13 mouse cellular contexts compared by ENCODE assay signal in the genomic region with DNA sequence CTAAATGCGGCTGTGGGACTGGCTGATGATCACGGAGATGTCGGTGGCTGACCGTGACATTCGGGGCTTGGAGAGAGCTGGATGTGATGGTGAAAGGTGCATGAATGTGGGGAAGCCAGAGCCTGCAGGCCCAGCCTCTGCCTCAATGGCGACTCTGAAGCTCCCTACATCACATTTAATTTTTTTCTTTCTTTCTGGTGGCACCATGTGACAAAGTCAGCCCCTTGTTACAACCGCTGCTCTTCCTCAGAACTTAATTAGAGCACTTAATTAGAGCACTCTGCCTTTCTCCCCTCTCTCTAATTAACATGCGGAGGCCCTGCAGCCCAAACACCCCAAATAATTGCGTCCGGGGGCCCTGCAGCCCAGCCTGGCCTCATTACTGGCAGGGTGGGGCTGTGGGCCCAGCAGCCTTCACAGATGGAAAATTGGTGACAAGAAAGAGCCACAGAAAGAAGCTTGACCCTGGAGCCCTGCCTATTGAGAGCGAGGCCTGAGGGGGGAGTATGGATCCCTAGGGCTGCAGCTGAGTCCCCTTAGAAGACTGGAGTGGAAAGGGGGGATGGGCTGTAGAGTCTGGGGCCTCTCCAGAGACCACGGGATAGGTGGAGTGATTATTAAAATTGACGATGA.
DNase-seq lines count a peak whose midpoint lies in the region; ATAC-seq lines count a peak whose summit lies in the region.
"Had no signal": no experiment of that assay in that cellular context is flagged by ENCODE, and none has a peak within 500 bp of the region (broad histone marks: within the 10 kb centered on the region; RNA-seq: fewer than 3 reads in every experiment).

No protein-coding gene starts in this region.

- ATAC-seq in forebrain, embryonic 11.5 days (replicated peaks; ENCODE audit: low FRiP score): peak; percentile 88
- ATAC-seq in hindbrain, embryonic 14.5 days (ENCODE audit: low FRiP score): peak; percentile 61; the same call in 1 of the 2 replicates
- peak; percentile 46 for ATAC-seq in midbrain, embryonic 14.5 days (ENCODE audit: low FRiP score, low TSS enrichment)

- H3K36me3 ChIP-seq in forebrain, embryonic 11.5 days (ENCODE audit: control insufficient read depth, insufficient read depth, low read length): peaks cover 10% of the 10 kb centered on the region
- H3K36me3 ChIP-seq in hindbrain, embryonic 14.5 days (replicated peaks; ENCODE audit: control insufficient read depth, insufficient read depth): peaks cover 15% of the 10 kb centered on the region
- peaks cover 27% of the 10 kb centered on the region for H3K36me3 ChIP-seq in midbrain, embryonic 14.5 days (ENCODE audit: control insufficient read depth, insufficient read depth, low read length)

- 27% methylated on average over 13 of the region's 13 CpGs for WGBS in forebrain, embryonic 11.5 days
- 26% methylated on average over 13 of the region's 13 CpGs for WGBS in hindbrain, embryonic 14.5 days
- WGBS in midbrain, embryonic 14.5 days: 41% methylated on average over 13 of the region's 13 CpGs

- peak overlapping the region; percentile 92 for H3K27ac ChIP-seq in forebrain, embryonic 11.5 days (ENCODE audit: low read depth, low read length)
- H3K27ac ChIP-seq in hindbrain, embryonic 14.5 days: peak overlapping the region; percentile 59
- H3K27ac ChIP-seq in midbrain, embryonic 14.5 days (replicated peaks; ENCODE audit: low read depth, low read length): peak overlapping the region; percentile 60
- H3K27ac ChIP-seq: gastrocnemius, adult 2 months had no signal

- H3K4me1 ChIP-seq in forebrain, embryonic 11.5 days (replicated peaks; ENCODE audit: control insufficient read depth, insufficient read depth, low read length): peaks cover 46% of the 10 kb centered on the region
- peaks cover 49% of the 10 kb centered on the region for H3K4me1 ChIP-seq in hindbrain, embryonic 14.5 days (replicated peaks; ENCODE audit: control insufficient read depth, insufficient read depth, low read length)
- H3K4me1 ChIP-seq in midbrain, embryonic 14.5 days (ENCODE audit: control insufficient read depth, insufficient read depth, low read length): peaks cover 43% of the 10 kb centered on the region

- H3K9me3 ChIP-seq in forebrain, embryonic 11.5 days (ENCODE audit: control insufficient read depth, low read length): peaks cover 6% of the 10 kb centered on the region
- no peaks in the 10 kb centered on the region for H3K9me3 ChIP-seq in hindbrain, embryonic 14.5 days (ENCODE audit: control insufficient read depth, low read length)
- peaks cover 3% of the 10 kb centered on the region; the same call in 1 of the 2 replicates for H3K9me3 ChIP-seq in midbrain, embryonic 14.5 days (ENCODE audit: control insufficient read depth, low read length)

- H3K9ac ChIP-seq in forebrain, embryonic 11.5 days (ENCODE audit: low read length): peak overlapping the region; percentile 27; the same call in 1 of the 2 replicates
- no peak overlapping the region for H3K9ac ChIP-seq in hindbrain, embryonic 14.5 days
- H3K9ac ChIP-seq in midbrain, embryonic 14.5 days (replicated peaks; ENCODE audit: low read length): no peak overlapping the region

- DNase-seq in embryo, embryonic 10.5 days (ENCODE audit: low spot score): peak; percentile 68
- DNase-seq in forebrain, embryonic 11.5 days (ENCODE audit: low spot score): peak; percentile 90
- no peak for DNase-seq in hindbrain, embryonic 14.5 days (ENCODE audit: low spot score)
- peak; percentile 57 for DNase-seq in midbrain, embryonic 14.5 days
- no peak for DNase-seq in layer of hippocampus, postnatal 36 days
- DNase-seq in cerebellum, postnatal 10 days: no peak
- no peak for DNase-seq in cerebellum, adult 11-12 months
- DNase-seq in lung, postnatal 4 days: no peak
- DNase-seq: cerebellum, postnatal 25 days; gastrocnemius, adult 2 months; layer of hippocampus, adult 9-11 months; lung, adult 2 months had no signal

- no peaks in the 10 kb centered on the region for H3K27me3 ChIP-seq in forebrain, embryonic 11.5 days (ENCODE audit: control insufficient read depth, insufficient read depth, low read length)
- no peaks in the 10 kb centered on the region for H3K27me3 ChIP-seq in hindbrain, embryonic 14.5 days (ENCODE audit: control insufficient read depth, insufficient read depth, low read length)
- no peaks in the 10 kb centered on the region for H3K27me3 ChIP-seq in midbrain, embryonic 14.5 days (ENCODE audit: control insufficient read depth, insufficient read depth, low read length)

- peak overlapping the region; percentile 5; the same call in 1 of the 2 replicates for H3K4me2 ChIP-seq in forebrain, embryonic 11.5 days (ENCODE audit: low read depth, low read length, severe bottlenecking)
- H3K4me2 ChIP-seq in hindbrain, embryonic 14.5 days (replicated peaks): no peak overlapping the region
- no peak overlapping the region for H3K4me2 ChIP-seq in midbrain, embryonic 14.5 days (ENCODE audit: low read length)

- no peak overlapping the region for H3K4me3 ChIP-seq in forebrain, embryonic 11.5 days (ENCODE audit: low read depth, low read length)
- H3K4me3 ChIP-seq in hindbrain, embryonic 14.5 days (replicated peaks; ENCODE audit: low read length): no peak overlapping the region
- no peak overlapping the region for H3K4me3 ChIP-seq in midbrain, embryonic 14.5 days (replicated peaks; ENCODE audit: low read depth, low read length)
- H3K4me3 ChIP-seq: erythroblast, embryonic 14.5 days; gastrocnemius, adult 2 months had no signal

Comparison
In these comparisons a context has a peak if more than half of its experiments do, and no peak if none do; other contexts are left out.
1. DNase-seq: peak in embryo, embryonic 10.5 days (single experiment), forebrain, embryonic 11.5 days (single experiment) and midbrain, embryonic 14.5 days (single experiment); none in hindbrain, embryonic 14.5 days (single experiment), layer of hippocampus, postnatal 36 days (0 of 2), cerebellum, postnatal 10 days (0 of 2), cerebellum, adult 11-12 months (single experiment) and lung, postnatal 4 days (0 of 2).
2. Peak in every context shown above with its lines, with median percentiles within 50 percentile points of each other: ATAC-seq and H3K27ac ChIP-seq.